Mouse (Mus musculus): Measurements from ENCODE around the gene Gm9918. TPM values are rescaled to one million over a fixed set of nuclear protein-coding genes. Genes with fewer than 3 reads are reported as not detected.

The Gm9918 gene
- total and polyA plus RNA-seq, 2 experiments from 2014 or later: not detected

- peaks cover 7% of the 10 kb centered on the region for H3K4me1 ChIP-seq (ENCODE audit: insufficient read depth)
- TF ChIP-seq CTCF (IDR thresholded peaks at IDR 0.05; ENCODE audit: low read depth): no peak
- peak within 1 kb of the TSS; percentile 14; the same call in 1 of the 2 replicates for H3K9ac ChIP-seq
- WGBS: 7% methylated on average over 25 of the region's 25 CpGs
- DNase-seq (peak; percentile 96), ATAC-seq (peak; percentile 100)
- peak within 1 kb of the TSS; percentile 99 for H3K4me2 ChIP-seq (ENCODE audit: low read depth)
- H3K27ac ChIP-seq (ENCODE audit: low read depth, low read length): no peak within 1 kb of the TSS
- H3K9me3 ChIP-seq (ENCODE audit: low read length): no peaks in the 10 kb centered on the region
- H3K27me3 ChIP-seq (ENCODE audit: insufficient read depth, low read length): no peaks in the 10 kb centered on the region
- H3K36me3 ChIP-seq (ENCODE audit: insufficient read depth): 0 out of 2 replicates have a peak, but pooled peaks cover 3% of the 10 kb centered on the region
- H3K4me3 ChIP-seq (ENCODE audit: low read depth, low read length): peak within 1 kb of the TSS; percentile 49
These were observed 25.4 kb downstream of the Gm9918 start, which contains the start of gene Espl1 for GRCm38 (mm10) chr15:102295633-102296367. TSS of gene Espl1 (plus strand) at chr15:102296266.

GRCm38 (mm10) chr15:102296368-102297006, 26.1 kb downstream of the Gm9918 start:
- Histone ChIP-seq H3K27ac (ENCODE audit: low read depth, low read length) (no peak overlapping the region), H3K9ac (0 out of 2 replicates have a peak overlapping the region, but pooled peaks have one; percentile 10), H3K9me3 (ENCODE audit: low read length) (no peaks in the 10 kb centered on the region), H3K4me1 (ENCODE audit: insufficient read depth) (peaks cover 7% of the 10 kb centered on the region), H3K4me3 (ENCODE audit: low read depth, low read length) (peak overlapping the region; percentile 49), H3K36me3 (ENCODE audit: insufficient read depth) (0 out of 2 replicates have a peak, but pooled peaks cover 3% of the 10 kb centered on the region), H3K4me2 (ENCODE audit: low read depth) (peak overlapping the region; percentile 99), H3K27me3 (ENCODE audit: insufficient read depth, low read length) (no peaks in the 10 kb centered on the region)
- DNase-seq (no peak), ATAC-seq (0 out of 2 replicates have a peak, but pooled peaks have one; percentile 6)
- TF ChIP-seq CTCF (IDR thresholded peaks at IDR 0.05; ENCODE audit: low read depth): no peak
- WGBS: 7% methylated on average over 24 of the region's 24 CpGs

- TF ChIP-seq CTCF (IDR thresholded peaks at IDR 0.05; ENCODE audit: low read depth): no peak
- no peaks in the 10 kb centered on the region for H3K27me3 ChIP-seq (ENCODE audit: insufficient read depth, low read length)
- no peak for ATAC-seq
These were observed 32.2 kb downstream of the Gm9918 start for GRCm38 (mm10) chr15:102302542-102302941.

GRCm38 (mm10) chr15:102308717-102309116, 38.4 kb downstream of the Gm9918 start:
- no peaks in the 10 kb centered on the region for H3K36me3 ChIP-seq (ENCODE audit: insufficient read depth)
- WGBS: 87% methylated on average over 9 of the region's 9 CpGs
- no peak overlapping the region for H3K4me2 ChIP-seq (ENCODE audit: low read depth)
- H3K27me3 ChIP-seq (ENCODE audit: insufficient read depth, low read length): no peaks in the 10 kb centered on the region
- no peaks in the 10 kb centered on the region for H3K4me1 ChIP-seq (ENCODE audit: insufficient read depth)
- no peak overlapping the region for H3K4me3 ChIP-seq (ENCODE audit: low read depth, low read length)
- H3K27ac ChIP-seq (ENCODE audit: low read depth, low read length): no peak overlapping the region
- no peak for DNase-seq
- no peak for TF ChIP-seq CTCF (IDR thresholded peaks at IDR 0.05; ENCODE audit: low read depth)
- no peak for ATAC-seq
- no peak overlapping the region for H3K9ac ChIP-seq
- H3K9me3 ChIP-seq (ENCODE audit: low read length): no peaks in the 10 kb centered on the region

More at GRCm38 (mm10) chr15:102302542-102302941, 32.2 kb downstream of the Gm9918 start:
- Histone ChIP-seq H3K36me3 (ENCODE audit: insufficient read depth) (0 out of 2 replicates have a peak, but pooled peaks cover 3% of the 10 kb centered on the region), H3K4me2 (ENCODE audit: low read depth) (no peak overlapping the region), H3K4me1 (ENCODE audit: insufficient read depth) (no peaks in the 10 kb centered on the region), H3K9me3 (ENCODE audit: low read length) (no peaks in the 10 kb centered on the region), H3K9ac (no peak overlapping the region), H3K4me3 (ENCODE audit: low read depth, low read length) (no peak overlapping the region), H3K27ac (ENCODE audit: low read depth, low read length) (no peak overlapping the region)
- WGBS: 95% methylated on average over 6 of the region's 6 CpGs
- DNase-seq: no peak

- DNase-seq (no peak), ATAC-seq (no peak)
- Histone ChIP-seq H3K27ac (ENCODE audit: low read depth, low read length) (no peak overlapping the region), H3K9ac (no peak overlapping the region), H3K36me3 (ENCODE audit: insufficient read depth) (no peaks in the 10 kb centered on the region), H3K4me3 (ENCODE audit: low read depth, low read length) (no peak overlapping the region), H3K4me1 (ENCODE audit: insufficient read depth) (no peaks in the 10 kb centered on the region), H3K4me2 (ENCODE audit: low read depth) (no peak overlapping the region), H3K27me3 (ENCODE audit: insufficient read depth, low read length) (no peaks in the 10 kb centered on the region), H3K9me3 (ENCODE audit: low read length) (no peaks in the 10 kb centered on the region)
- no peak for TF ChIP-seq CTCF (IDR thresholded peaks at IDR 0.05; ENCODE audit: low read depth)
- 86% methylated on average over 10 of the region's 10 CpGs for WGBS
These were observed 39.9 kb downstream of the Gm9918 start for GRCm38 (mm10) chr15:102310074-102310845.

GRCm38 (mm10) chr15:102311489-102311888, 41.1 kb downstream of the Gm9918 start:
- H3K4me3 ChIP-seq (ENCODE audit: low read depth, low read length): no peak overlapping the region
- H3K9ac ChIP-seq: no peak overlapping the region
- no peaks in the 10 kb centered on the region for H3K9me3 ChIP-seq (ENCODE audit: low read length)
- no peaks in the 10 kb centered on the region for H3K27me3 ChIP-seq (ENCODE audit: insufficient read depth, low read length)
- no peaks in the 10 kb centered on the region for H3K4me1 ChIP-seq (ENCODE audit: insufficient read depth)
- no peak for ATAC-seq
- H3K27ac ChIP-seq (ENCODE audit: low read depth, low read length): no peak overlapping the region
- H3K4me2 ChIP-seq (ENCODE audit: low read depth): no peak overlapping the region
- TF ChIP-seq CTCF (IDR thresholded peaks at IDR 0.05; ENCODE audit: low read depth): no peak
- H3K36me3 ChIP-seq (ENCODE audit: insufficient read depth): no peaks in the 10 kb centered on the region
- no peak for DNase-seq

All from forebrain, postnatal 0 days (tissue).